Mouse (Mus musculus) liver, adult 2 months (tissue): Measurements from ENCODE around the gene Zrsr1. TPM values are rescaled to one million over a fixed set of nuclear protein-coding genes. Genes with fewer than 3 reads are reported as not detected.
A peak's percentile ranks its signal among the peaks of the same experiment; 100 is the strongest.

Source experiments
- DNase-seq: peaks from one replicate; pipeline ENCODE4 v3.0.0-alpha.2; 2011; ENCODE audit warnings: low read depth, low spot score; ENCODE audit errors: extremely low read depth
- H3K27ac ChIP-seq: fragments of 200-500 bp; replicated peaks from 2 replicates; pipeline ENCODE4 v1.5.1; 2012; ENCODE audit warnings: low read depth, mild to moderate bottlenecking, control low read depth, inconsistent platforms, low read length; ENCODE audit not compliant: insufficient read depth
- H3K27me3 ChIP-seq: fragments of 200-500 bp; 2 replicates; pipeline ENCODE4 v1.6.1; 2012; ENCODE audit warnings: mild to moderate bottlenecking, moderate library complexity, low read length, inconsistent platforms; ENCODE audit not compliant: control insufficient read depth, insufficient read depth
- H3K36me3 ChIP-seq: fragments of 200-500 bp; 2 replicates; pipeline ENCODE4 v1.6.1; 2012; ENCODE audit warnings: low read length, inconsistent platforms; ENCODE audit not compliant: control insufficient read depth, insufficient read depth
- H3K4me1 ChIP-seq: fragments of 200-500 bp; 2 replicates; pipeline ENCODE4 v1.6.1; 2011; ENCODE audit warnings: low read length; ENCODE audit not compliant: control insufficient read depth, insufficient read depth
- H3K4me3 ChIP-seq: fragments of 200-500 bp; 2 replicates; pipeline ENCODE4 v1.5.1; 2011; ENCODE audit warnings: low read depth, mild to moderate bottlenecking, control low read depth, low read length, moderate library complexity; ENCODE audit not compliant: insufficient read depth
- H3K79me2 ChIP-seq: fragments of 200-500 bp; 2 replicates; pipeline ENCODE4 v1.6.1; 2012; ENCODE audit warnings: inconsistent platforms, mild to moderate bottlenecking, low read length, moderate library complexity; ENCODE audit not compliant: control insufficient read depth, insufficient read depth
- H3K9ac ChIP-seq: fragments of 200-500 bp; 2 replicates; pipeline ENCODE4 v1.6.1; 2012; ENCODE audit warnings: low read depth, mild to moderate bottlenecking, control low read depth, inconsistent platforms, low read length
- CTCF ChIP-seq: fragments of 200-500 bp; IDR thresholded peaks from 2 replicates; pipeline ENCODE4 v1.5.1; 2011; ENCODE audit warnings: low read depth, low read length, control low read depth
- POLR2A ChIP-seq: fragments of 200-500 bp; IDR thresholded peaks from 2 replicates; pipeline ENCODE4 v1.6.1; 2011; ENCODE audit warnings: low read length, control low read depth; ENCODE audit not compliant: insufficient read depth; ENCODE audit errors: extremely low read depth
- WGBS: fragments of 180-500 bp; shearing (Covaris S2); methylation state at CpG from one replicate; pipeline ENCODE4 v1.1.7; 2018; 5-methylcytosine and 5-hydroxymethylcytosine counted together
- polyA plus RNA-seq: library from polyadenylated mRNA; depleted of rRNA; stranded (reverse); fragments of >200 nt; gene quantifications from 2 replicates; pipeline ENCODE4 v1.2.3, GENCODE M21; 2012
- total RNA-seq: library from RNA; depleted of rRNA; stranded (reverse); fragments of >200 nt; gene quantifications from 2 replicates; pipeline ENCODE4 v1.2.3, GENCODE M21; 2014

Gene Zrsr1
- total and polyA plus RNA-seq, 2 experiments: 4.9 to 6.8 TPM

DNA sequence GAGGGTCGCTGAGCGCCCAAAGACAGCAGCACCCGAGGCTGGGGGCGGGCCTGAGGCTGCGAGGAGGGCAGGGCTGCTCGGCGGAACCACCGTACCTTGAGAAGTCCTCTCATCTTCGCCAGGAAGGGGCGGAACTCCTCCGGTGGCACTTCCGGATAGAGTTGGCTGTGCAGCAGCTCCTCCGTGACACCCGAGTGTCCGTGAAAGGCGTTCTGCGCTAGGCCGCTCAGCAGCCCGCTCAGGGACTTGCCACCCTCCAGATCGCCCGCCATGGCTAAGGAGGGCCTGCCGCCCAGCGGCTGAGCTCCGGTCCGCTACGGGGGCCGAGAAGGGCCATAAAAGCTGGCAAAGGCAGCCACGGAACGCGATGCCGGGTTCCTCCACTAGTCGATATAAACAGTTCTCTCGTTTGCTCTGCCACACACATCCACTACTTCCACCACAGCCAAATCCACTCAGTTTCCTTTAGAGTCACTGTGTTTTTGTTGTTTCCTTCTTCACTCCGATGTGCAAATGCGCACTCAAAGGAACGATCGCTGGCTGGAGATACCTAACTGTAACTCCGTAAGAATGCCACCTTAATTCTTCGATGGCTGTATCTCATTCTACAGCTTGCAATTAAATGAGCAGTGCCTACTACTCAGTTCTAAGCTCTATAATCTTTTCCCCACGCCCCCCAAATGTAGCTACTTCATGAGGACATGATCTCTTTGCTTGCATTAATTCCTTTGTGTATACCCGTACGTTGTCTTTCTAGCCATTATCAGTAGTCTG is 10.4 kb downstream of the Zrsr1 start, which contains the start of the genes Gm28048 and Commd1:
Gene Gm28048, minus strand, starts transcription at position 107 of the 774 bp plus-strand sequence.
Gene Commd1, minus strand, starts transcription at position 399 of the 774 bp plus-strand sequence.
- WGBS: 3% methylated on average over 42 of the region's 42 CpGs
- peak within 1 kb of the TSS; percentile 87 for H3K4me3 ChIP-seq
- peaks cover 11% of the 10 kb centered on the region for H3K4me1 ChIP-seq
- TF ChIP-seq POLR2A (peak; percentile 77), CTCF (peak; percentile 74)
- H3K36me3 ChIP-seq: peaks cover 3% of the 10 kb centered on the region
- H3K9ac ChIP-seq: peak within 1 kb of the TSS; percentile 88
- H3K79me2 ChIP-seq: peaks cover 12% of the 10 kb centered on the region; the same call in 1 of the 2 replicates
- peak within 1 kb of the TSS; percentile 89 for H3K27ac ChIP-seq
- no peaks in the 10 kb centered on the region for H3K27me3 ChIP-seq
- DNase-seq: peak; percentile 87

DNA sequence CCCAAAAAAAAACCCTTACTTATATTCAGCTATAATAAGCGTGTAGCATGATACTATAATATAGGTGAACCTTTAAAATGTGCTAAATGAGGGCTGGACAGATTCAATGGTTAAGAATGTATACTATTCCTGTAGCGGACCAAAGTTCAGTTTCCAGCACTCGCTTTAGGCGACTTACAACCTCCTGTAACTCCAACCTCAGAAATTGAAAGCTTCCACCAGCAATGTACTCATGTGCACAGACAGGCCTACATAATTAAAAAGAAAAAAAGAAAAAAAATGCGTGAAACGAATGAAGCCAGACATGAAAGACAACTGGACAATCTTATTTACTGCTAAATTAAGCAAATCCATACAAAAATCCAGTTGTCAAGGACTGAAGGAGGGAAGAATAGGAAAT is 11.0 kb downstream of the Zrsr1 start:
- Histone ChIP-seq H3K4me3 (no peak overlapping the region), H3K27me3 (no peaks in the 10 kb centered on the region), H3K4me1 (peaks cover 11% of the 10 kb centered on the region), H3K36me3 (no peaks in the 10 kb centered on the region; the same call in 1 of the 2 replicates), H3K9ac (no peak overlapping the region), H3K79me2 (peaks cover 12% of the 10 kb centered on the region; the same call in 1 of the 2 replicates), H3K27ac (no peak overlapping the region)
- no peak for DNase-seq
- TF ChIP-seq CTCF: no peak
- TF ChIP-seq POLR2A: no peak
- WGBS: 76% methylated on average over 6 of the region's 6 CpGs

DNA sequence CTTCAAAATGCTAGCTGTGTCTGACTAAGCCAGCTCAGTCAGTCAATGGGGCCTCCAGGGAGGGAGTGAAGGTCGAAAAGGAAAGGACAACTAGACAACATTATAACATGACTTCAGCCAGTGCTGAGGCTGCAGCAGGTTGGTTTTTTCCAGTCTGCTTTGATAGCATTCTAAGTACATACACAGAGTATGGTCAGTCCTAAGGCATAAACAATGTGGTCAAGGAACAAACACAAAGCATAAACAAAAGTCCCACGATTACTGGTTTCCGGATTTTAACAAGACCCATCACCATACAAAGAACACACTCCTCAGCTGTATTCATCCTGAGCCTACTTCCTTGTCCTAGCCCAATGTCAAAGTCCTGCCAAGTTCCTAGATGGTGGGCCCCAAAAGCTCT is 13.7 kb downstream of the Zrsr1 start:
- H3K9ac ChIP-seq: no peak overlapping the region
- DNase-seq: no peak
- H3K27me3 ChIP-seq: no peaks in the 10 kb centered on the region
- 78% methylated on average over 3 of the region's 3 CpGs for WGBS
- H3K79me2 ChIP-seq: peaks cover 5% of the 10 kb centered on the region; the same call in 1 of the 2 replicates
- no peak for TF ChIP-seq POLR2A
- no peak for TF ChIP-seq CTCF
- no peak overlapping the region for H3K4me3 ChIP-seq
- no peak overlapping the region for H3K27ac ChIP-seq
- H3K4me1 ChIP-seq: peaks cover 5% of the 10 kb centered on the region
- no peaks in the 10 kb centered on the region for H3K36me3 ChIP-seq

DNA sequence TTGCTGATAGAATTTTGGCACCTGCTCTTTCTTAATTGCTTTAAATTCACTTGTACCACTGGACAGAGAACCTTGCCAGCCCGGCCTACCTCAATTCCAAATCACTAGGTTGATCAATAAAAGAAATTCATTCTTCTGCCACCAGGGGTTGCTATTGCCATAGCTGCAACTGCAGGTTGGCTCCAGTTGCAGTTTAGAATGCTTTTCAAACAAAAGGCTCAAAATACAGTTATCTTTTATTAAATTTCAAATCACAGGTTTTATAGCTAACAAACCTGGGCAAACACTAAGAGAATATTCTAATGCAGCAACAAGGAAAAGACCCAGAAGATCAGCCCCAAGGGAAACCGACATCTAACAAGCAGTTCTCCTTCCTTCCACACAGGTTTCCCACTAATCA is 15.6 kb downstream of the Zrsr1 start:
- Histone ChIP-seq H3K9ac (no peak overlapping the region), H3K36me3 (no peaks in the 10 kb centered on the region), H3K79me2 (peaks cover 13% of the 10 kb centered on the region), H3K27ac (no peak overlapping the region), H3K27me3 (no peaks in the 10 kb centered on the region), H3K4me3 (no peak overlapping the region), H3K4me1 (peaks cover 7% of the 10 kb centered on the region)
- peak; percentile 72 for TF ChIP-seq CTCF
- TF ChIP-seq POLR2A: no peak
- 36% methylated on average over 2 of the region's 2 CpGs for WGBS
- peak; percentile 69 for DNase-seq

DNA sequence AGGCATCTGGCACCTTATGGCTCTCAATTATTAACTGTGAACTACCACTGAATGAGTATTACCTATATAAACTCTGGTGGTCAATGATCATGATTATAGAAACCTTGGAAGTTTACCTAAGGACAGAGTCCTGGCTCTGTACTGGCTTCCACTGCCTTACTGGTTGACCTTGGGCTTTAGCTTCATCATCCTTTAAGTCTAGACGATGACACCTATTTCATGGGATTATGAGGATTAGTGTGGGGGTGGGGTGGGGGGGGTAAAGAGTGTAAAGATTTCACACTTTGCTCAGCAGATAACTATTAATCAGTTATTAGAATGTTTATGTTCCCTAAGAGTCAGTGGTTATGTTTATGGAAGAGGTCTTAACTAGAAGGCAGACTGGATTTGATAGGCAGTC is 18.0 kb downstream of the Zrsr1 start:
- H3K79me2 ChIP-seq: peaks cover 15% of the 10 kb centered on the region
- H3K27ac ChIP-seq: no peak overlapping the region
- TF ChIP-seq CTCF (no peak), POLR2A (no peak)
- no peak overlapping the region for H3K9ac ChIP-seq
- DNase-seq: no peak
- peaks cover 11% of the 10 kb centered on the region for H3K36me3 ChIP-seq
- peaks cover 7% of the 10 kb centered on the region for H3K4me1 ChIP-seq
- no peaks in the 10 kb centered on the region for H3K27me3 ChIP-seq
- 57% methylated on average over 1 of the region's 1 CpGs for WGBS
- H3K4me3 ChIP-seq: peak overlapping the region; percentile 81; the same call in 1 of the 2 replicates
